Mouse (Mus musculus) heart, postnatal 14 days (tissue): ENCODE results near the gene Nr3c2. TPM values are rescaled to one million over a fixed set of nuclear protein-coding genes. Genes with fewer than 3 reads are reported as not detected.

Source experiments
- DNase-seq, 2 experiments: peaks; one replicate each; pipeline ENCODE4 v3.0.0; 2021 to 2022
- intact Hi-C: fragments of 180-260 bp; cut with DNase I; formaldehyde crosslinking; loops from one replicate; pipeline ENCODE4 v1.15.1; 2025
- total RNA-seq, 2 experiments: library from RNA; stranded (reverse); gene quantifications; 2 replicates each; pipeline ENCODE4 v1.2.3; 2021

The Nr3c2 gene
- total RNA-seq, 2 experiments from 2014 or later: 12.5 to 15.3 TPM

- intact Hi-C loops: loop anchor here (5.0 kb wide), 1 partner anchor 144 kb away; no protein-coding TSS in a partner anchor
- no peak for DNase-seq
Measured at GRCm38 (mm10) chr8:77046217-77046616, 147.0 kb downstream of the Nr3c2 start.

GRCm38 (mm10) chr8:77046731-77047130 is 147.5 kb downstream of the Nr3c2 start:
- no peak for DNase-seq
- intact Hi-C loops: loop anchor here (5.0 kb wide), 1 partner anchor 144 kb away; no protein-coding TSS in a partner anchor

- intact Hi-C loops: loop anchor here (5.0 kb wide), 1 partner anchor 81 kb away; no protein-coding TSS in a partner anchor
- no peak for DNase-seq
Measured at GRCm38 (mm10) chr8:77051399-77052275, 152.4 kb downstream of the Nr3c2 start.

- no peak for DNase-seq
- intact Hi-C loops: no loop called here
Measured at GRCm38 (mm10) chr8:77055492-77056021, 156.3 kb downstream of the Nr3c2 start.

- DNase-seq: no peak
- intact Hi-C loops: no loop called here
Measured at GRCm38 (mm10) chr8:77056853-77057252, 157.6 kb downstream of the Nr3c2 start.

GRCm38 (mm10) chr8:77082687-77083086 is 183.4 kb downstream of the Nr3c2 start:
- no peak for DNase-seq
- intact Hi-C loops: no loop called here

GRCm38 (mm10) chr8:77086036-77086435 is 186.8 kb downstream of the Nr3c2 start:
- no peak for DNase-seq
- intact Hi-C loops: no loop called here

GRCm38 (mm10) chr8:77096721-77097120 is 197.5 kb downstream of the Nr3c2 start:
- intact Hi-C loops: no loop called here

GRCm38 (mm10) chr8:77098101-77098500 is 198.9 kb downstream of the Nr3c2 start:
- intact Hi-C loops: no loop called here
- no peak for DNase-seq

More at GRCm38 (mm10) chr8:77096721-77097120, 197.5 kb downstream of the Nr3c2 start:
- DNase-seq: no peak

GRCm38 (mm10) chr8:77100370-77100769 is 201.1 kb downstream of the Nr3c2 start:
- DNase-seq: no peak

GRCm38 (mm10) chr8:77102879-77103278 is 203.6 kb downstream of the Nr3c2 start:
- intact Hi-C loops: no loop called here
- DNase-seq: no peak

More at GRCm38 (mm10) chr8:77100370-77100769, 201.1 kb downstream of the Nr3c2 start:
- intact Hi-C loops: no loop called here

- intact Hi-C loops: no loop called here
- no peak for DNase-seq
Measured at GRCm38 (mm10) chr8:77112719-77113118, 213.5 kb downstream of the Nr3c2 start.

GRCm38 (mm10) chr8:77114769-77115168 is 215.5 kb downstream of the Nr3c2 start:
- no peak for DNase-seq
- intact Hi-C loops: no loop called here

- intact Hi-C loops: no loop called here
- no peak for DNase-seq
Measured at GRCm38 (mm10) chr8:77116419-77117079, 217.3 kb downstream of the Nr3c2 start.

GRCm38 (mm10) chr8:77120810-77121570 is 221.7 kb downstream of the Nr3c2 start:
- intact Hi-C loops: no loop called here
- peak in 1 of 2 experiments; percentile 39 for DNase-seq

GRCm38 (mm10) chr8:77121571-77121890 is 222.3 kb downstream of the Nr3c2 start:
- no peak for DNase-seq

GRCm38 (mm10) chr8:77122300-77122699 is 223.1 kb downstream of the Nr3c2 start:
- DNase-seq: peak; percentile 34 to 49
- intact Hi-C loops: no loop called here

More at GRCm38 (mm10) chr8:77121571-77121890, 222.3 kb downstream of the Nr3c2 start:
- intact Hi-C loops: no loop called here

GRCm38 (mm10) chr8:77125777-77126176 is 226.5 kb downstream of the Nr3c2 start:
- intact Hi-C loops: no loop called here
- no peak for DNase-seq

- intact Hi-C loops: no loop called here
- no peak for DNase-seq
Measured at GRCm38 (mm10) chr8:77128006-77128405, 228.8 kb downstream of the Nr3c2 start.

- intact Hi-C loops: loop anchor here (5.0 kb wide), 2 partner anchors 81 to 231 kb away; no protein-coding TSS in a partner anchor
- peak; percentile 61 to 71 for DNase-seq
Measured at GRCm38 (mm10) chr8:77132903-77133637, 233.8 kb downstream of the Nr3c2 start.
